Mouse (Mus musculus): ENCODE measurements around the gene Polm.

GRCm38 (mm10) chr11:5778481-5778880 is 59.3 kb downstream of the Polm start:
- TF ChIP-seq CTCF (IDR thresholded peaks at IDR 0.05; ENCODE audit: low read depth, low read length) (peak; percentile 42; the same call in 1 of the 2 replicates), POLR2A (IDR thresholded peaks at IDR 0.05; ENCODE audit: extremely low read depth, insufficient read depth, low read length) (no peak)

Measured in liver, adult 2 months (tissue).